Mouse (Mus musculus) limb, embryonic 14.5 days (tissue): Measurements from ENCODE around the gene Unc119b. TPM values are rescaled to one million over a fixed set of nuclear protein-coding genes. Genes with fewer than 3 reads are reported as not detected.

Experiments
- ATAC-seq: fragments of 200-750 bp; cut with Nextera tagmentation; 2 replicates; pipeline ENCODE4 v1.8.0; 2017; ENCODE audit warnings: low read depth, moderate number of reproducible peaks, moderate TSS enrichment; ENCODE audit not compliant: low FRiP score
- DNase-seq: peaks from one replicate; pipeline ENCODE4 v3.0.0-alpha.2; 2015; ENCODE audit warnings: low spot score
- H3K27ac ChIP-seq: fragments of 300-500 bp; sonication (generic); replicated peaks from 2 replicates; pipeline ENCODE4 v1.5.1; 2014; ENCODE audit warnings: low read depth, mild to moderate bottlenecking, low read length, moderate library complexity, mixed read lengths
- H3K27me3 ChIP-seq: fragments of 300-500 bp; sonication (generic); 2 replicates; pipeline ENCODE4 v1.6.1; 2014; ENCODE audit warnings: low read length, mixed read lengths; ENCODE audit not compliant: control insufficient read depth, insufficient read depth
- H3K36me3 ChIP-seq: fragments of 300-500 bp; sonication (generic); 2 replicates; pipeline ENCODE4 v1.6.1; 2014; ENCODE audit warnings: mild to moderate bottlenecking, low read length, moderate library complexity, mixed read lengths; ENCODE audit not compliant: control insufficient read depth, insufficient read depth
- H3K4me1 ChIP-seq: fragments of 300-500 bp; sonication (generic); 2 replicates; pipeline ENCODE4 v1.6.1; 2014; ENCODE audit warnings: antibody characterized with exemption, low read length, mixed read lengths; ENCODE audit not compliant: control insufficient read depth, insufficient read depth
- H3K4me2 ChIP-seq: fragments of 300-500 bp; sonication (generic); replicated peaks from 2 replicates; pipeline ENCODE4 v1.6.1; 2014; ENCODE audit warnings: low read depth, mild to moderate bottlenecking, low read length, moderate library complexity; ENCODE audit not compliant: severe bottlenecking
- H3K4me3 ChIP-seq: fragments of 300-500 bp; sonication (generic); replicated peaks from 2 replicates; pipeline ENCODE4 v1.5.1; 2014; ENCODE audit warnings: low read length
- H3K9ac ChIP-seq: fragments of 300-500 bp; sonication (generic); 2 replicates; pipeline ENCODE4 v1.6.1; 2014; ENCODE audit warnings: mild to moderate bottlenecking, low read depth, low read length, moderate library complexity; ENCODE audit not compliant: severe bottlenecking
- H3K9me3 ChIP-seq: fragments of 300-500 bp; sonication (generic); 2 replicates; pipeline ENCODE4 v1.6.1; 2016; ENCODE audit warnings: low read length; ENCODE audit not compliant: control insufficient read depth
- POLR2A ChIP-seq: fragments of 200-500 bp; IDR thresholded peaks from 2 replicates; pipeline ENCODE4 v1.8.0; 2012; ENCODE audit warnings: inconsistent platforms, mild to moderate bottlenecking, moderate library complexity, borderline replicate concordance; ENCODE audit not compliant: insufficient read depth, insufficient read length; ENCODE audit errors: extremely low read depth
- WGBS: fragments of 180-500 bp; shearing (Covaris S2); extraction: QIAGEN DNeasy Blood & Tissue Kit; methylation state at CpG from one replicate; pipeline ENCODE4 v1.1.7; 2014; 5-methylcytosine and 5-hydroxymethylcytosine counted together
- polyA plus RNA-seq, 2 experiments: library from polyadenylated mRNA; depleted of rRNA in 1 of 2; stranded (reverse) in 1 of 2; unstranded in 1 of 2; fragments of >200 nt; fragmentation: Nextera tagmentation in 1 of 2; extraction: Ambion mirVana in 1 of 2; gene quantifications; 2 replicates each; pipeline versions ENCODE4 v1.2.1 to v1.2.3; 2012 to 2014

Unc119b gene
- polyA plus RNA-seq, 2 experiments = 38.4 to 44.3 TPM

DNA sequence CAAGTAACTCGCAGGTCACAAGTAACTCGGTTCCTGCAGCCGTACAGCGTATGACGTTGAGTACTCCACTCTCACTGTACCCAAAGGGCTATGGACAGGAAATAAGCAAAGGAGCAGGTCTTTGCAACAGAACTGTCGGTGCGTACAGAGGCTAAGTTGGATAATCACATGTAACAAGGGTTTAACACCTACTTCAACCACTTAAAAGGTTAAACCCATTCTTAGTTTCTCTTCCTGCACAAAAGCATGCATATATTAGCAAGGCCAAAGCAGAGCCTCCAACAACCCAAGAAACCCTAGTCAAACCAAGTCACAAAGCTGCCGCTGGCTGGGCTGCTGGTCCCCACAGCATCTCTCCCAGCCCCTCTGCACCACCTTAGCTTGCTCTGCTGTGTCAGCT lies 2.3 kb downstream of the Unc119b start:
- no peak overlapping the region for H3K4me3 ChIP-seq
- H3K36me3 ChIP-seq = peaks cover 31% of the 10 kb centered on the region
- no peaks in the 10 kb centered on the region for H3K9me3 ChIP-seq
- H3K4me1 ChIP-seq = peaks cover 17% of the 10 kb centered on the region
- no peak for TF ChIP-seq POLR2A
- DNase-seq (no peak), ATAC-seq (no peak)
- 85% methylated on average over 8 of the region's 8 CpGs for WGBS
- no peak overlapping the region for H3K4me2 ChIP-seq
- no peaks in the 10 kb centered on the region for H3K27me3 ChIP-seq
- peak overlapping the region; percentile 21; the same call in 1 of the 2 replicates for H3K9ac ChIP-seq
- H3K27ac ChIP-seq = no peak overlapping the region

DNA sequence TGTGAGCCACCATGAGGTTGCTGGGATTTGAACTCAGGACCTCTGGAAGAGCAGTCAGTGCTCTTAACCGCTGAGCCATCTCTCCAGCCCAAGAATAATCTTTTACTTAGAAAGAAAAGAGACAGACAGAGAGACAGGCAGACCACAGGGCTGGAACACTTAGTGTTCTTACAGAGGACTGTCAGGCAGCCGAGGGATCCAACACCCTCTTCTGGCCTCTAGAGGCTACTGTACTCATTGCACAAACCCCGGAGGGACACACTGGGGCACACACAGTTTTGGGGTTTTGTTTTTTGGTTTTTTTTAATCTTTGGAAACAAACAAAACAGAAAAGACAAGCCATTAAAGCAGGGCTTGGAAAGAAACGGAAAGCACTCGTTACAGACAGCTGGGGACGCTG lies 5.4 kb downstream of the Unc119b start:
- Histone ChIP-seq H3K9ac (no peak overlapping the region), H3K4me1 (peaks cover 22% of the 10 kb centered on the region), H3K4me2 (no peak overlapping the region), H3K27ac (no peak overlapping the region), H3K27me3 (no peaks in the 10 kb centered on the region), H3K4me3 (no peak overlapping the region), H3K36me3 (peaks cover 59% of the 10 kb centered on the region), H3K9me3 (no peaks in the 10 kb centered on the region)
- TF ChIP-seq POLR2A = no peak
- DNase-seq (no peak), ATAC-seq (no peak)
- WGBS = 82% methylated on average over 6 of the region's 6 CpGs

GRCm38 (mm10) chr5:115127421-115128179 lies 7.2 kb downstream of the Unc119b start:
- Histone ChIP-seq H3K4me1 (peaks cover 8% of the 10 kb centered on the region; the same call in 1 of the 2 replicates), H3K27ac (no peak overlapping the region), H3K9me3 (no peaks in the 10 kb centered on the region), H3K4me2 (no peak overlapping the region), H3K9ac (no peak overlapping the region), H3K36me3 (peaks cover 73% of the 10 kb centered on the region), H3K4me3 (no peak overlapping the region), H3K27me3 (no peaks in the 10 kb centered on the region)
- TF ChIP-seq POLR2A = no peak
- ATAC-seq (no peak), DNase-seq (no peak)
- WGBS = 89% methylated on average over 22 of the region's 22 CpGs

GRCm38 (mm10) chr5:115126578-115127312 lies 8.0 kb downstream of the Unc119b start:
- no peak for TF ChIP-seq POLR2A
- Histone ChIP-seq H3K4me3 (no peak overlapping the region), H3K27me3 (no peaks in the 10 kb centered on the region), H3K27ac (no peak overlapping the region), H3K9ac (no peak overlapping the region), H3K4me2 (no peak overlapping the region), H3K36me3 (peaks cover 80% of the 10 kb centered on the region), H3K9me3 (no peaks in the 10 kb centered on the region), H3K4me1 (peaks cover 5% of the 10 kb centered on the region; the same call in 1 of the 2 replicates)
- WGBS = 84% methylated on average over 28 of the region's 28 CpGs
- DNase-seq (no peak), ATAC-seq (no peak)

DNA sequence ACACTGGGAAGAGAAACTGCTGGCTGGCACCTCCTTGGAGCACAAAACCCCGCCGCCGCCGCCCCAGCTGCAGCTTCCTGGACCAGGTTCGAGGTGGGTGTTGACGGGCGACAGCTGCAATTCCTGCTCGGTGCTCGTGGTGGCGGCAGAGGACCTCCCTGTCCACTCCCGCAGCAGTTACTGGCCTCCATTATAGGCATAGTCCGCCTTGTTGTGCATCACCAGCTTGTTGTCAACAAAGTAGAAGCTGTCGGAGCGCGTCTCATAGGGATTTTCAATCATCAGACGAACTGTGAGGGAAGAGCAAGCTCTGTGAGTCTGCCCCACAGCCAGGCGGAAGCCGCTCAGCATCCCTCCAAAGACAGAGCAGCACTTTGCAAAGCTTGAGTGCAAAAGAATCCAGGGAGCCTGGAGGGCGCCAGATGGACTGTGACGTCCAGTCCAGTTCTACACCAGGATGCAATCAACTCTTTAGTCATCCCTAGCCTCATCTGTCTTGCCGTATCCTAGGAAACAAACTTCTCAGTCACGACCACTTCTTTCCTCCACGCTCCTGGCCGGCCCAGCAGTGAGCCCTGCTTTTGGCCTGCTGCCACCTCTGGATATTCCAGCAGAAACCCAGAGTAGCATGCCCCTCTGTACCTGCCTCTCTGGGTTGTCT lies 9.4 kb downstream of the Unc119b start:
- Histone ChIP-seq H3K27me3 (no peaks in the 10 kb centered on the region), H3K4me1 (peaks cover 5% of the 10 kb centered on the region; the same call in 1 of the 2 replicates), H3K36me3 (peaks cover 77% of the 10 kb centered on the region), H3K9me3 (no peaks in the 10 kb centered on the region), H3K27ac (peak overlapping the region; percentile 28; the same call in 1 of the 2 replicates), H3K4me2 (peak overlapping the region; percentile 3; the same call in 1 of the 2 replicates), H3K9ac (no peak overlapping the region), H3K4me3 (no peak overlapping the region)
- WGBS = 24% methylated on average over 24 of the region's 24 CpGs
- peak; percentile 40; the same call in 1 of the 2 replicates for TF ChIP-seq POLR2A
- ATAC-seq (peak; percentile 76), DNase-seq (peak; percentile 77)
